Mouse (Mus musculus): ENCODE data around the gene Higd1a. TPM values are rescaled to one million over a fixed set of nuclear protein-coding genes. Genes with fewer than 3 reads are reported as not detected.

Higd1a gene
- total RNA-seq, 2 experiments from 2014 or later = 85.6 to 87.3 TPM

GRCm38 (mm10) chr9:121810081-121810821 is 47.9 kb downstream of the Higd1a start:
- intact Hi-C loops (cut with DNase I) = no loop called here
- DNase-seq (ENCODE audit: low spot score in 2 of 2) = peak in 1 of 2 experiments; percentile 58

GRCm38 (mm10) chr9:121808511-121808910 is 49.7 kb downstream of the Higd1a start:
- intact Hi-C loops (cut with DNase I) = no loop called here
- DNase-seq (ENCODE audit: low spot score in 2 of 2) = no peak

DNA sequence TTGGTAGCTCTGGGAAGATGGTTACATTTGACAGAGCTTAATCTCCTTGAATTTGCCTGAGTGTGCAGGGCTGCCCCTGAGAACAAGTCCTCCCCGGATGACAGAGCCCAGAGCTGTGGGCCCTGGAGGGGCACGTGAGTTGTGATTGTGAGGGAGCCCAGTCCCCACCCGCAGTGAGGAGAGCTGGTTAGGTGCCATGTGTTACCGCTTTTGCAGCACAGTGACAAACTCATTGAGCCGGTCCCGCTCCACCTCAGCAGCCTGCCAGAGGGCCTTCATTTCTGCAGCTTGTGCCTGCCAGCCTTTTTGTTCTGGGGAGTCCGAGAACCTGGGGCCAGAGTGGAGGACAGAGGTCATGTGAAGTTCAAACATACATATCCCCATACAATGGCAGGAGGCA is 50.2 kb downstream of the Higd1a start:
- DNase-seq (ENCODE audit: low spot score in 2 of 2) = no peak
- intact Hi-C loops (cut with DNase I) = no loop called here

GRCm38 (mm10) chr9:121807546-121807945 is 50.6 kb downstream of the Higd1a start:
- intact Hi-C loops (cut with DNase I) = no loop called here
- no peak for DNase-seq (ENCODE audit: low spot score in 2 of 2)

- intact Hi-C loops (cut with DNase I) = no loop called here
- no peak for DNase-seq (ENCODE audit: low spot score in 2 of 2)
These were observed 55.4 kb downstream of the Higd1a start for GRCm38 (mm10) chr9:121802747-121803146.

DNA sequence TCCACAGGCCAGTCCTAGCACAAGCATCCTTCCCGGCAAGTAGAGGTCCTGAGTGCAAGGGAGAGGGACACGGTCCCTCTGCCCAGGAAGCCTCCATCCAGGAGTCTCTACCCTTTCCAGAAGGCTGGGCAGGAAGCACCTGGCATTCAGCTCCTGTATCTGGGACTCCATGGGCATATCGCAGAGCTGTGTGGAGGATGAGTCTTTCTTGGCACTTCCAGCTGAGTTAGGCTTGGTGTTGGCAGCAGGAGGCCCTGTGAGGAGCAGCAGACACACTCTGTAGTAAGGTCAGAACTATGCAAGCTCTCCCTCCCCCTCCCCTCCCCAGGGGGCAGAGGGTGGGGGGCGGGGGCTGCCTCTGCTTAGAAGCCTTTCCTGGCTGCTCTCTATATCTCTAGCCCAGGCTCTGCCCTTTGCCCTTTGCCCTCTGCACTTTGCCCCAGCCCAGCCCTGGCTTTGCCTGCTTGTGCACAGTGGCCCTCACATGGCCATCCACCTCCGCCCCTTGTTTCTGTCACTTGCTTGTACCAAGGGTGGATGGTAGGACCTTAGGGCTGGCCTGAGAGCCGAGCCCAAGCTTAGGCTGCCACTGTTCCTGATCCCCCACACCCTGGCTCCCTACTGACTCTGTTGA is 59.2 kb downstream of the Higd1a start:
- no peak for DNase-seq (ENCODE audit: low spot score in 2 of 2)
- intact Hi-C loops (cut with DNase I) = no loop called here

Other genes starting within 250 kb of the Higd1a start
- 1 to 10 TPM; 2.0 to 2.1 TPM for gene Lyzl4, start 216.3 kb downstream of the Higd1a start, total RNA-seq (2021)
- 10 to 100 TPM; 25.2 to 27.2 TPM for gene Vipr1, start 215.6 kb downstream of the Higd1a start, total RNA-seq (2021)
- 10 to 100 TPM; 26.6 to 26.8 TPM for gene Sec22c, start 152.9 kb downstream of the Higd1a start, total RNA-seq (2021)
- 10 to 100 TPM; 84.5 to 84.6 TPM for gene Ss18l2, start 148.0 kb downstream of the Higd1a start, total RNA-seq (2021)
- gene Nktr, start 139.2 kb downstream of the Higd1a start, total RNA-seq (2021) = 100 to 1,000 TPM in 1 of 2 experiments, 10 to 100 TPM in 1; 73.1 to 147 TPM
- 100 to 1,000 TPM; 111 to 112 TPM for gene Zfp651, start 99.0 kb downstream of the Higd1a start, total RNA-seq (2021)
- gene Klhl40, start 80.8 kb downstream of the Higd1a start, total RNA-seq (2021) = 1 to 10 TPM; 4.9 to 8.8 TPM
- 10 to 100 TPM; 17.2 to 22.2 TPM for gene Hhatl, start 65.9 kb downstream of the Higd1a start, total RNA-seq (2021)
- 1 to 10 TPM; 5.5 to 5.9 TPM for gene Ccdc13, start 18.9 kb downstream of the Higd1a start, total RNA-seq (2021)
- 1 to 10 TPM; 7.3 to 8.4 TPM for gene Ackr2, start 40.0 kb upstream of the Higd1a start, total RNA-seq (2021)
- not detected for gene Cyp8b1, start 57.9 kb upstream of the Higd1a start, total RNA-seq (2021)
- 1 to 10 TPM; 5.2 to 5.4 TPM for gene Fam198a, start 92.6 kb upstream of the Higd1a start, total RNA-seq (2021)
- gene Pomgnt2, start 138.7 kb upstream of the Higd1a start, total RNA-seq (2021) = 10 to 100 TPM; 38.0 to 38.2 TPM

Data from left cerebral cortex, postnatal 36 days (tissue).